Mouse (Mus musculus): ENCODE data around the gene Hist1h2af.
"Not testable (repeated sequence)": the region's sequence is repeated elsewhere in the genome, so short reads cannot be mapped to it uniquely, and the experiment has no call there.

DNA sequence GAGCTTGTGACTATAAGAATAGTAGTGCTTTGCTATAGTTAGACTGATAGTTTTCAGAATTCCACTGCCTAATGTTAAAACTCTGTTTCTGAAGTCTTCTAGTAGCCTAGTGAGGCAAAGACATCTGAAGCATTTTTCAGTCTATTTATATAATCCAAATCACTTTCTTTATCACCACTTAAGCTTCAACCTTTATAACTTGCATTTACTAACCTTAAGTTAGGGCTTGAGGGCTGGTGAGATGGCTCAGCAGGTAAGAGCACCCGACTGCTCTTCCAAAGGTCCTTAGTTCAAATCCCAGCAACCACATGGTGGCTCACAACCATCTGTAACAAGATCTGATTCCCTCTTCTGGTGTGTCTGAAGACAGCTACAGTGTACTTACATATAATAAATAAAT, 6.1 kb downstream of the Hist1h2af start:
- not testable (repeated sequence) for TF ChIP-seq POLR2A (IDR thresholded peaks at IDR 0.05; ENCODE audit: borderline replicate concordance, insufficient read depth, low read length); CTCF (IDR thresholded peaks at IDR 0.05; ENCODE audit: borderline replicate concordance, insufficient read depth, low read depth, low read length)

Data from cerebellum, adult 2 months (tissue).